Mouse (Mus musculus) cerebellum, adult 11-12 months (tissue): ENCODE measurements around the gene Pced1b.

Source experiments
- DNase-seq: peaks from one replicate; pipeline ENCODE4 v3.0.0; 2022

The Pced1b gene

GRCm38 (mm10) chr15:97288690-97289089 lies 41.8 kb downstream of the Pced1b start:
- DNase-seq: no peak

- DNase-seq: no peak
Measured at GRCm38 (mm10) chr15:97289176-97289575, 42.3 kb downstream of the Pced1b start.

GRCm38 (mm10) chr15:97290351-97290750 lies 43.4 kb downstream of the Pced1b start:
- no peak for DNase-seq

GRCm38 (mm10) chr15:97291291-97292050 lies 44.6 kb downstream of the Pced1b start:
- no peak for DNase-seq

- no peak for DNase-seq
Measured at GRCm38 (mm10) chr15:97307935-97308334, 61.0 kb downstream of the Pced1b start.

GRCm38 (mm10) chr15:97309533-97309932 lies 62.6 kb downstream of the Pced1b start:
- no peak for DNase-seq

- no peak for DNase-seq
Measured at GRCm38 (mm10) chr15:97310251-97310650, 63.3 kb downstream of the Pced1b start.

- no peak for DNase-seq
Measured at GRCm38 (mm10) chr15:97311211-97311610, 64.3 kb downstream of the Pced1b start.

- no peak for DNase-seq
Measured at GRCm38 (mm10) chr15:97311937-97312336, 65.0 kb downstream of the Pced1b start.

GRCm38 (mm10) chr15:97314720-97315421 lies 68.0 kb downstream of the Pced1b start:
- no peak for DNase-seq

GRCm38 (mm10) chr15:97315422-97315757 lies 68.5 kb downstream of the Pced1b start:
- no peak for DNase-seq

- no peak for DNase-seq
Measured at GRCm38 (mm10) chr15:97318365-97319001, 71.6 kb downstream of the Pced1b start.

GRCm38 (mm10) chr15:97322821-97323220 lies 75.9 kb downstream of the Pced1b start:
- no peak for DNase-seq

GRCm38 (mm10) chr15:97323466-97323865 lies 76.6 kb downstream of the Pced1b start:
- DNase-seq: no peak

GRCm38 (mm10) chr15:97324311-97324710 lies 77.4 kb downstream of the Pced1b start:
- no peak for DNase-seq

- no peak for DNase-seq
Measured at GRCm38 (mm10) chr15:97327500-97328081, 80.7 kb downstream of the Pced1b start.

- no peak for DNase-seq
Measured at GRCm38 (mm10) chr15:97332582-97332981, 85.7 kb downstream of the Pced1b start.

- DNase-seq: no peak
Measured at GRCm38 (mm10) chr15:97337636-97338352, 90.9 kb downstream of the Pced1b start.

- DNase-seq: no peak
Measured at GRCm38 (mm10) chr15:97338377-97339060, 91.6 kb downstream of the Pced1b start.

GRCm38 (mm10) chr15:97342336-97342735 lies 95.4 kb downstream of the Pced1b start:
- DNase-seq: no peak

GRCm38 (mm10) chr15:97342945-97343344 lies 96.0 kb downstream of the Pced1b start:
- no peak for DNase-seq

GRCm38 (mm10) chr15:97343921-97344320 lies 97.0 kb downstream of the Pced1b start:
- no peak for DNase-seq
